Comparison of ENCODE assay signal across 17 mouse cellular contexts in genomic region chr2:167723589-167724206, GRCm38 (mm10). TPM values are rescaled to one million over a fixed set of nuclear protein-coding genes. Genes with fewer than 3 reads are reported as not detected.
A peak's percentile ranks its signal among the peaks of the same experiment; 100 is the strongest.
DNase-seq lines count a peak whose midpoint lies in the region; ATAC-seq and TF ChIP-seq lines count a peak whose summit lies in the region.
"Had no signal": no experiment of that assay in that cellular context is flagged by ENCODE, and none has a peak within 500 bp of the region (broad histone marks: within the 10 kb centered on the region; RNA-seq: fewer than 3 reads in every experiment).

No protein-coding gene starts in this region.

- H3K36me3 ChIP-seq in kidney, adult 2 months (ENCODE audit: control insufficient read depth, insufficient read depth, low read length): no peaks in the 10 kb centered on the region
- no peaks in the 10 kb centered on the region for H3K36me3 ChIP-seq in splenic B cell, adult 2 months (ENCODE audit: control insufficient read depth, insufficient read depth, low read length, poor library complexity, severe bottlenecking)
- no peaks in the 10 kb centered on the region for H3K36me3 ChIP-seq in hindbrain, embryonic 11.5 days (ENCODE audit: control insufficient read depth, insufficient read depth, low read length)
- H3K36me3 ChIP-seq: stomach, embryonic 15.5 days had no signal

- peak; percentile 90 for ATAC-seq in CD4-positive, CD25-positive, alpha-beta regulatory T cell, adult 4 months
- ATAC-seq in erythroid progenitor cell, adult 5-6 weeks (replicated peaks; ENCODE audit: low FRiP score, poor library complexity, severe bottlenecking): no peak
- ATAC-seq in hindbrain, embryonic 11.5 days (ENCODE audit: low FRiP score): no peak
- ATAC-seq: forebrain, postnatal 0 days had no signal

- no peak overlapping the region for H3K9ac ChIP-seq in hindbrain, embryonic 11.5 days (ENCODE audit: low read depth, low read length)
- H3K9ac ChIP-seq: forebrain, postnatal 0 days; stomach, embryonic 15.5 days had no signal

- no peak overlapping the region for H3K27ac ChIP-seq in kidney, adult 2 months (ENCODE audit: insufficient read depth, low read depth, low read length)
- no peak overlapping the region for H3K27ac ChIP-seq in hindbrain, embryonic 11.5 days (ENCODE audit: low read depth, low read length)
- H3K27ac ChIP-seq: stomach, embryonic 15.5 days had no signal

- no peak overlapping the region for H3K4me2 ChIP-seq in hindbrain, embryonic 11.5 days (replicated peaks; ENCODE audit: low read depth, low read length)
- H3K4me2 ChIP-seq: midbrain, embryonic 11.5 days; stomach, embryonic 15.5 days had no signal

- DNase-seq in kidney, adult 2 months: peak; percentile 78
- DNase-seq in kidney, postnatal 10 days: no peak
- peak; percentile 74 for DNase-seq in induced T-regulatory cell, adult 2 months (ENCODE audit: low read depth)
- peak; percentile 44 for DNase-seq in splenic B cell, adult 2 months (ENCODE audit: low read depth, low spot score)
- DNase-seq in layer of hippocampus, postnatal 25 days (ENCODE audit: extremely low spot score in 1 of 2, low spot score in 1 of 2): no peak
- no peak for DNase-seq in hindbrain, embryonic 11.5 days (ENCODE audit: low spot score)
- DNase-seq: cerebellum, adult 2 months; forebrain, postnatal 0 days; gastrocnemius, postnatal 36 days; kidney, postnatal 4 days; layer of hippocampus, postnatal 36 days; right cerebral cortex, postnatal 4 days had no signal

- H3K4me1 ChIP-seq in kidney, adult 2 months (ENCODE audit: control insufficient read depth, insufficient read depth, low read length): no peaks in the 10 kb centered on the region; the same call in 1 of the 2 replicates
- no peaks in the 10 kb centered on the region; the same call in 1 of the 2 replicates for H3K4me1 ChIP-seq in hindbrain, embryonic 11.5 days (replicated peaks; ENCODE audit: control insufficient read depth, insufficient read depth, low read length)

- H3K27me3 ChIP-seq in kidney, adult 2 months (replicated peaks; ENCODE audit: control insufficient read depth, insufficient read depth, low read length): no peaks in the 10 kb centered on the region
- no peaks in the 10 kb centered on the region for H3K27me3 ChIP-seq in splenic B cell, adult 2 months (ENCODE audit: control insufficient read depth, insufficient read depth, low read length, poor library complexity, severe bottlenecking)
- no peaks in the 10 kb centered on the region for H3K27me3 ChIP-seq in hindbrain, embryonic 11.5 days (ENCODE audit: control insufficient read depth, insufficient read depth, low read length)
- H3K27me3 ChIP-seq: stomach, embryonic 15.5 days had no signal

- WGBS in kidney, adult 2 months: 70% methylated on average over 11 of the region's 11 CpGs
- WGBS in hindbrain, embryonic 11.5 days: 78% methylated on average over 11 of the region's 11 CpGs

- no peaks in the 10 kb centered on the region for H3K9me3 ChIP-seq in hindbrain, embryonic 11.5 days (ENCODE audit: control insufficient read depth, low read length)
- H3K9me3 ChIP-seq: stomach, embryonic 15.5 days had no signal

- TF ChIP-seq POLR2A in kidney, adult 2 months (IDR thresholded peaks at IDR 0.05; ENCODE audit: low read depth, low read length): no peak

- no peak overlapping the region for H3K4me3 ChIP-seq in kidney, adult 2 months (ENCODE audit: insufficient read depth, low read depth, low read length)
- H3K4me3 ChIP-seq in hindbrain, embryonic 11.5 days (ENCODE audit: low read depth, low read length): no peak overlapping the region
- H3K4me3 ChIP-seq: myocyte; stomach, embryonic 15.5 days had no signal

- no peak for TF ChIP-seq CTCF in kidney, adult 2 months (conservative IDR thresholded peaks at IDR 0.05; ENCODE audit: insufficient read depth, insufficient read length, low read depth, low read length)

RNA-seq across cellular contexts. Expression of gene Tmem189, which starts 34.1 kb away (rescaled TPM):
- 288 and 414 TPM in 2 replicates for polyA plus RNA-seq in kidney, adult 2 months (2012; rRNA removed)
- polyA plus RNA-seq in CD4-positive, CD25-positive, alpha-beta regulatory T cell, adult 4 months (2017; shearing (Covaris generic)): 10 to 100 TPM; 12.2 to 16.0 TPM
- total RNA-seq in layer of hippocampus, postnatal 25 days (2021): 10 to 100 TPM; 57.3 to 60.3 TPM
- total RNA-seq in erythroid progenitor cell, adult 5-6 weeks (2015; ENCODE audit: low replicate concordance): 23.9 and 27.0 TPM in 2 replicates
- total RNA-seq in erythroid progenitor cell, adult 5-6 weeks (2017; ENCODE audit: low replicate concordance): 16.9 and 19.5 TPM in 2 replicates
- 27.5 and 34.0 TPM in 2 replicates for polyA plus RNA-seq in hindbrain, embryonic 11.5 days (2014; fragmentation: Nextera tagmentation; extraction: Ambion mirVana)

RNA-seq across cellular contexts. Expression of gene Cebpb, which starts 35.0 kb away (rescaled TPM):
- 45.3 and 70.3 TPM in 2 replicates for polyA plus RNA-seq in kidney, adult 2 months (2012; rRNA removed)
- 1 to 10 TPM in 1 of 2 experiments, under 1 TPM in 1; 0.70 to 2.7 TPM for polyA plus RNA-seq in CD4-positive, CD25-positive, alpha-beta regulatory T cell, adult 4 months (2017; shearing (Covaris generic))
- 10 to 100 TPM; 32.4 to 32.8 TPM for total RNA-seq in layer of hippocampus, postnatal 25 days (2021)
- total RNA-seq in erythroid progenitor cell, adult 5-6 weeks (2015; ENCODE audit: low replicate concordance): 6.3 and 6.5 TPM in 2 replicates
- total RNA-seq in erythroid progenitor cell, adult 5-6 weeks (2017; ENCODE audit: low replicate concordance): 4.4 and 8.4 TPM in 2 replicates
- 1.5 and 3.1 TPM in 2 replicates for polyA plus RNA-seq in hindbrain, embryonic 11.5 days (2014; fragmentation: Nextera tagmentation; extraction: Ambion mirVana)

Comparison
In these comparisons a context has a peak if more than half of its experiments do, and no peak if none do; other contexts are left out.
1. DNase-seq: peak in kidney, adult 2 months (single experiment), induced T-regulatory cell, adult 2 months (single experiment) and splenic B cell, adult 2 months (single experiment); none in kidney, postnatal 10 days (single experiment), layer of hippocampus, postnatal 25 days (0 of 2) and hindbrain, embryonic 11.5 days (single experiment).
2. RNA of gene Cebpb, which starts 35.0 kb away (polyA plus RNA-seq): 45.3 to 70.3 TPM in kidney, adult 2 months; 0.70 to 2.7 TPM in CD4-positive, CD25-positive, alpha-beta regulatory T cell, adult 4 months and 1.5 to 3.1 TPM in hindbrain, embryonic 11.5 days; every median in the first group is over 10 times any median in the second.